Mouse (Mus musculus) CD4-positive helper T cell, adult 2 months (primary cell): ENCODE measurements around the gene Glod5.

Experiments used
- DNase-seq: peaks from one replicate; pipeline ENCODE4 v3.0.0-alpha.2; 2012; ENCODE audit warnings: low read depth, missing footprints, low spot score

Glod5 gene

GRCm38 (mm10) chrX:7968226-7968625 is 50.1 kb downstream of the Glod5 start:
- DNase-seq, result no peak

DNA sequence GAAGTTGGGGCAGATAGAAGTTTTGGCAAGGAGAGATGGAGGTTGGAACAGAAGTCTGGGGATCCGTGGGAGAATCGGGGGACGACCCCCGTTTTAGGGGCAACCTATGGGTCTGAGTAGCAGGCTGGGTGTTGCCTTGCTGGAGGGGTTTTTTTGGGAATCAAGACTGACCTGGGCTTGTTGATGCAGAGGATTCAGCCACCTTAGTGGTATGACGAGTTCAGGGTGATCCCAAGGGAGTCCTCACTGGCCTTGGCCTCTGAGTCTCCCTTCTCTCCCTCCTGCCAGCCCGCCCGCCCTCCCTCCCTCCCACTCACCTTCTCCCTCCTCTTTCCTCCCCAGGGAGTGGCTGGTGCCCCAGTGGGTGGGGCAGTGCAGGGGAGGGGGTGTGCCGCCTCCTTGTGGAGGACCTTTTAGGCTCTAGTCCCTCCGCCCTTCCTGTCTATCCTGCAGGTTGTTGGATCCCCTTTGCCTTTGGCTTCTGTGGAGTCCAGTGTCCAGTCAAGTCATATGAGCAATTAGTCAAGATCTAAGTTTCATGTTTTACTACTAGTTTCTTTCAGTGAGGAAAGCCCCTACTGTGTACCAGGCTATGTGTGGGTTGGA is 50.6 kb downstream of the Glod5 start:
- DNase-seq, result no peak

- DNase-seq, result no peak
Measured at GRCm38 (mm10) chrX:7966161-7966560, 52.1 kb downstream of the Glod5 start.

DNA sequence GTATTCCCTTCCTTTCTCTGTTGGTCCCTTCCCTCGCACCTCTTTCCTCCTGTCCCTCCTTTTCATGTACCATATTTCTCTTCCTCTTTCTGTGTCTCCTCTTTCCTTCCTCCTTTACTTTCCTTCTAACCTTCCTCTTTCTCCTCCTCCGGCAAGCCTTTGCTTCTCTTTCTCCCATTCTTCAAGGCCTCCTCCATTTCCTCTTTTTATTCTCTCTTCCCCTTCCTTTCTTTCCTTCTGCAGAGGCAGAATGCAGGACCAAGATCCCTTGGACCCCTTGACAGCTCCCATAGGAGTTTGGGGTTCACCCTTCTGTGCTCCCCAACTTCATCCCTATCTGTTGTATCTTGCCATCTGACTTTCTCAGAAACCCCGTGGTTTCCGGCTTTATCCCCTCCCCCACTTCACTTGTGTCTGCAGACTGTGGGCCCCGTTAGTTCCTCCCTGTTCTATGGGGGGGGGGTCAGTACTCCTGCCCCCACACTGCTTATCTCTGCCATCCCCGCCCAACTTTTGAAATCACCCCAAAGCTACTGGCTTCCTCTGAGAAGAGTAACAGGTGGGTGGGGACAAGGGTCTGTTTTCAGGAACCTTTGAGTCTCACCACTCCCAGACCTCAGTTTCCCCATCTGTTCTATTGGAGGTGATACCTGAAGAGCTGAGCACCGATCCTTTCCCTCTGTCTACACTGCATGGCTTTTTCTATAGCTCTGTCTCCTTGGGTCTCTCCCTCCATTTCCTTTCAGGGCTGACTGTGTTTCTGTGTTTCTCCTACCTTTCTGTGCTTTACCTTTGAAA is 54.3 kb downstream of the Glod5 start:
- peak; percentile 53 for DNase-seq

DNA sequence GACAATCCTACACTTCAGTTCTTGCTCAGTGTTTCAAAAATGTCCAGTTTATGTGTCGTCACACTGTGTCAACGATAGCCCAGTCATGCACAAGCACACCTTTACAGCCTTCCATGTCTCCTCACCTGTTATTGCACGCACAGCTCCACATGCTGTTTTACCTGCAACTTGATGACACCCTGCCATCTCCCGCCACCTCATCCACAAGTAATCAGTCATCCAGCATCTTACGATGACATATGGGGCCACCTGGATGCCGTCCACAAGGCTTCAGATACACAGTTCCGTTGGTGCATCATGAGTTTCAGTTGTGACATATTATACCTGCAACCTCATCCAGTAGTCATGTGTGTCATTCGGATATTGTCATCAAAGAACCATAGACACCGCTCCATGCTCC is 59.4 kb downstream of the Glod5 start:
- no peak for DNase-seq
